Mouse (Mus musculus) hindbrain, embryonic 13.5 days (tissue): ENCODE results near the gene Ckm. TPM values are rescaled to one million over a fixed set of nuclear protein-coding genes. Genes with fewer than 3 reads are reported as not detected.

Experiments used
- ATAC-seq: fragments of 200-750 bp; cut with Nextera tagmentation; 2 replicates; pipeline ENCODE4 v1.8.0; 2017; ENCODE audit warnings: moderate TSS enrichment; ENCODE audit not compliant: low FRiP score
- H3K27ac ChIP-seq: fragments of 300-500 bp; sonication (generic); 2 replicates; pipeline ENCODE4 v1.5.1; 2015; ENCODE audit warnings: inconsistent platforms, mild to moderate bottlenecking, moderate library complexity
- H3K27me3 ChIP-seq: fragments of 300-500 bp; sonication (generic); 2 replicates; pipeline ENCODE4 v1.6.1; 2015; ENCODE audit warnings: mild to moderate bottlenecking, inconsistent platforms
- H3K36me3 ChIP-seq: fragments of 300-500 bp; sonication (generic); 2 replicates; pipeline ENCODE4 v1.6.1; 2015; ENCODE audit warnings: mild to moderate bottlenecking, inconsistent platforms
- H3K4me1 ChIP-seq: fragments of 300-500 bp; sonication (generic); replicated peaks from 2 replicates; pipeline ENCODE4 v1.6.1; 2015; ENCODE audit warnings: inconsistent platforms
- H3K4me2 ChIP-seq: fragments of 300-500 bp; sonication (generic); 2 replicates; pipeline ENCODE4 v1.6.1; 2015; ENCODE audit warnings: inconsistent platforms, mild to moderate bottlenecking, moderate library complexity
- H3K4me3 ChIP-seq: fragments of 300-500 bp; sonication (generic); 2 replicates; pipeline ENCODE4 v1.5.1; 2015; ENCODE audit warnings: mild to moderate bottlenecking, inconsistent platforms
- H3K9ac ChIP-seq: fragments of 300-500 bp; sonication (generic); 2 replicates; pipeline ENCODE4 v1.6.1; 2015; ENCODE audit warnings: mild to moderate bottlenecking, inconsistent platforms
- H3K9me3 ChIP-seq: fragments of 300-500 bp; sonication (generic); 2 replicates; pipeline ENCODE4 v1.6.1; 2016; ENCODE audit warnings: inconsistent platforms
- WGBS: fragments of 180-500 bp; shearing (Covaris S2); methylation state at CpG from one replicate; pipeline ENCODE4 v1.1.7; 2015; 5-methylcytosine and 5-hydroxymethylcytosine counted together
- polyA plus RNA-seq: library from polyadenylated mRNA; unstranded; fragments of >200 nt; fragmentation: Nextera tagmentation; extraction: Ambion mirVana; gene quantifications from 2 replicates; pipeline ENCODE4 v1.2.1, GENCODE M21; 2015

Ckm gene
- polyA plus RNA-seq, 1 experiment from 2014 or later: 0.81 TPM

GRCm38 (mm10) chr7:19365376-19365775 is 39.2 kb upstream of the Ckm start:
- Histone ChIP-seq H3K27ac (no peak overlapping the region), H3K9me3 (no peaks in the 10 kb centered on the region), H3K4me3 (no peak overlapping the region), H3K36me3 (no peaks in the 10 kb centered on the region), H3K4me2 (no peak overlapping the region), H3K27me3 (peaks cover 35% of the 10 kb centered on the region), H3K9ac (no peak overlapping the region), H3K4me1 (peaks cover 28% of the 10 kb centered on the region)
- no peak for ATAC-seq
- WGBS: 85% methylated on average over 4 of the region's 4 CpGs

- H3K9me3 ChIP-seq: no peaks in the 10 kb centered on the region
- H3K4me3 ChIP-seq: no peak overlapping the region
- WGBS: 27% methylated on average over 16 of the region's 16 CpGs
- H3K9ac ChIP-seq: no peak overlapping the region
- H3K36me3 ChIP-seq: no peaks in the 10 kb centered on the region
- H3K4me1 ChIP-seq: peaks cover 8% of the 10 kb centered on the region; the same call in 1 of the 2 replicates
- H3K27me3 ChIP-seq: peaks cover 16% of the 10 kb centered on the region
- no peak overlapping the region for H3K4me2 ChIP-seq
- ATAC-seq: no peak
- no peak overlapping the region for H3K27ac ChIP-seq
Observed at GRCm38 (mm10) chr7:19368380-19368779, 36.2 kb upstream of the Ckm start.

GRCm38 (mm10) chr7:19369823-19370425 is 34.7 kb upstream of the Ckm start:
- H3K4me1 ChIP-seq: peaks cover 5% of the 10 kb centered on the region; the same call in 1 of the 2 replicates
- peak; percentile 84 for ATAC-seq
- no peaks in the 10 kb centered on the region for H3K36me3 ChIP-seq
- peaks cover 15% of the 10 kb centered on the region for H3K27me3 ChIP-seq
- no peak overlapping the region for H3K27ac ChIP-seq
- H3K9me3 ChIP-seq: no peaks in the 10 kb centered on the region
- peak overlapping the region; percentile 44 for H3K4me3 ChIP-seq
- WGBS: 11% methylated on average over 46 of the region's 46 CpGs
- H3K4me2 ChIP-seq: peak overlapping the region; percentile 66
- H3K9ac ChIP-seq: peak overlapping the region; percentile 73

- Histone ChIP-seq H3K4me2 (no peak overlapping the region), H3K4me1 (peaks cover 5% of the 10 kb centered on the region; the same call in 1 of the 2 replicates), H3K27me3 (peaks cover 14% of the 10 kb centered on the region), H3K27ac (no peak overlapping the region), H3K9me3 (no peaks in the 10 kb centered on the region), H3K4me3 (no peak overlapping the region), H3K9ac (no peak overlapping the region), H3K36me3 (peaks cover 7% of the 10 kb centered on the region; the same call in 1 of the 2 replicates)
- WGBS: 95% methylated on average over 2 of the region's 2 CpGs
- ATAC-seq: no peak
Observed at GRCm38 (mm10) chr7:19373367-19373766, 31.2 kb upstream of the Ckm start.

GRCm38 (mm10) chr7:19375368-19375767 is 29.2 kb upstream of the Ckm start:
- no peak overlapping the region for H3K27ac ChIP-seq
- H3K4me3 ChIP-seq: no peak overlapping the region
- ATAC-seq: no peak
- H3K9ac ChIP-seq: no peak overlapping the region
- no peak overlapping the region for H3K4me2 ChIP-seq
- no peaks in the 10 kb centered on the region for H3K4me1 ChIP-seq
- no peaks in the 10 kb centered on the region for H3K27me3 ChIP-seq
- 83% methylated on average over 18 of the region's 18 CpGs for WGBS
- H3K9me3 ChIP-seq: no peaks in the 10 kb centered on the region
- peaks cover 7% of the 10 kb centered on the region; the same call in 1 of the 2 replicates for H3K36me3 ChIP-seq

GRCm38 (mm10) chr7:19376019-19376418 is 28.6 kb upstream of the Ckm start:
- Histone ChIP-seq H3K9ac (no peak overlapping the region), H3K36me3 (peaks cover 7% of the 10 kb centered on the region; the same call in 1 of the 2 replicates), H3K4me1 (no peaks in the 10 kb centered on the region), H3K27me3 (no peaks in the 10 kb centered on the region), H3K4me3 (no peak overlapping the region), H3K9me3 (no peaks in the 10 kb centered on the region), H3K4me2 (no peak overlapping the region), H3K27ac (no peak overlapping the region)
- 90% methylated on average over 4 of the region's 4 CpGs for WGBS
- no peak for ATAC-seq

GRCm38 (mm10) chr7:19378049-19378448 is 26.5 kb upstream of the Ckm start:
- H3K9ac ChIP-seq: 0 out of 2 replicates have a peak overlapping the region, but pooled peaks have one; percentile 19

GRCm38 (mm10) chr7:19381377-19382165 is 23.0 kb upstream of the Ckm start, which contains the start of gene Ercc2:
Gene Ercc2, plus strand, starts transcription at chr7:19382010.
- Histone ChIP-seq H3K4me2 (peak within 1 kb of the TSS; percentile 82), H3K4me3 (peak within 1 kb of the TSS; percentile 97), H3K4me1 (peaks cover 21% of the 10 kb centered on the region), H3K9ac (peak within 1 kb of the TSS; percentile 91), H3K36me3 (peaks cover 36% of the 10 kb centered on the region), H3K9me3 (no peaks in the 10 kb centered on the region), H3K27ac (peak within 1 kb of the TSS; percentile 74), H3K27me3 (no peaks in the 10 kb centered on the region)
- peak; percentile 94 for ATAC-seq
- 7% methylated on average over 48 of the region's 48 CpGs for WGBS

More at GRCm38 (mm10) chr7:19378049-19378448, 26.5 kb upstream of the Ckm start:
- WGBS: 77% methylated on average over 8 of the region's 8 CpGs
- no peak for ATAC-seq
- H3K4me2 ChIP-seq: no peak overlapping the region
- H3K27ac ChIP-seq: no peak overlapping the region
- H3K27me3 ChIP-seq: no peaks in the 10 kb centered on the region
- peaks cover 8% of the 10 kb centered on the region for H3K4me1 ChIP-seq
- no peak overlapping the region for H3K4me3 ChIP-seq
- H3K36me3 ChIP-seq: peaks cover 7% of the 10 kb centered on the region; the same call in 1 of the 2 replicates
- no peaks in the 10 kb centered on the region for H3K9me3 ChIP-seq

GRCm38 (mm10) chr7:19382166-19382541 is 22.4 kb upstream of the Ckm start:
- H3K27me3 ChIP-seq: no peaks in the 10 kb centered on the region
- under 1% methylated on average over 37 of the region's 37 CpGs for WGBS
- H3K4me1 ChIP-seq: peaks cover 21% of the 10 kb centered on the region
- H3K27ac ChIP-seq: peak overlapping the region; percentile 74
- H3K4me2 ChIP-seq: peak overlapping the region; percentile 82
- H3K4me3 ChIP-seq: peak overlapping the region; percentile 97
- ATAC-seq: peak; percentile 66; the same call in 1 of the 2 replicates
- peaks cover 42% of the 10 kb centered on the region for H3K36me3 ChIP-seq
- peak overlapping the region; percentile 91 for H3K9ac ChIP-seq
- no peaks in the 10 kb centered on the region for H3K9me3 ChIP-seq

GRCm38 (mm10) chr7:19383708-19384107 is 20.9 kb upstream of the Ckm start:
- H3K4me2 ChIP-seq: peak overlapping the region; percentile 82
- no peaks in the 10 kb centered on the region for H3K27me3 ChIP-seq
- H3K9me3 ChIP-seq: no peaks in the 10 kb centered on the region
- no peak for ATAC-seq
- H3K27ac ChIP-seq: no peak overlapping the region
- H3K4me1 ChIP-seq: peaks cover 28% of the 10 kb centered on the region
- peak overlapping the region; percentile 97; the same call in 1 of the 2 replicates for H3K4me3 ChIP-seq
- H3K36me3 ChIP-seq: peaks cover 49% of the 10 kb centered on the region
- 90% methylated on average over 9 of the region's 9 CpGs for WGBS
- peak overlapping the region; percentile 91; the same call in 1 of the 2 replicates for H3K9ac ChIP-seq

- Histone ChIP-seq H3K9ac (peak overlapping the region; percentile 29; the same call in 1 of the 2 replicates), H3K4me3 (no peak overlapping the region)
- 0 out of 2 replicates have a peak, but pooled peaks have one; percentile 16 for ATAC-seq
Observed at GRCm38 (mm10) chr7:19388699-19389413, 15.7 kb upstream of the Ckm start.

GRCm38 (mm10) chr7:19394484-19394883 is 10.1 kb upstream of the Ckm start:
- Histone ChIP-seq H3K27ac (no peak overlapping the region), H3K36me3 (peaks cover 65% of the 10 kb centered on the region), H3K9ac (no peak overlapping the region), H3K4me3 (no peak overlapping the region), H3K9me3 (no peaks in the 10 kb centered on the region), H3K4me2 (no peak overlapping the region), H3K4me1 (peaks cover 7% of the 10 kb centered on the region), H3K27me3 (peaks cover 8% of the 10 kb centered on the region)
- WGBS: 91% methylated on average over 8 of the region's 8 CpGs
- no peak for ATAC-seq

More at GRCm38 (mm10) chr7:19388699-19389413, 15.7 kb upstream of the Ckm start:
- H3K36me3 ChIP-seq: peaks cover 99% of the 10 kb centered on the region
- no peak overlapping the region for H3K4me2 ChIP-seq
- WGBS: 58% methylated on average over 9 of the region's 10 CpGs
- no peaks in the 10 kb centered on the region for H3K27me3 ChIP-seq
- peaks cover 23% of the 10 kb centered on the region for H3K4me1 ChIP-seq
- H3K9me3 ChIP-seq: no peaks in the 10 kb centered on the region
- H3K27ac ChIP-seq: peak overlapping the region; percentile 78
